Mouse (Mus musculus) forebrain, embryonic 11.5 days (tissue): ENCODE measurements around the gene Dirc2. TPM values are rescaled to one million over a fixed set of nuclear protein-coding genes. Genes with fewer than 3 reads are reported as not detected.

Experiments
- ATAC-seq: fragments of 200-750 bp; cut with Nextera tagmentation; replicated peaks from 2 replicates; pipeline ENCODE4 v1.8.0; 2017; ENCODE audit warnings: moderate TSS enrichment; ENCODE audit not compliant: low FRiP score
- DNase-seq: peaks from one replicate; pipeline ENCODE4 v3.0.0-alpha.2; 2017; ENCODE audit warnings: low spot score
- H3K27ac ChIP-seq: fragments of 300-500 bp; sonication (generic); 2 replicates; pipeline ENCODE4 v1.5.1; 2014; ENCODE audit warnings: low read depth, low read length
- H3K27me3 ChIP-seq: fragments of 300-500 bp; sonication (generic); 2 replicates; pipeline ENCODE4 v1.6.1; 2014; ENCODE audit warnings: mild to moderate bottlenecking, low read length, mixed read lengths; ENCODE audit not compliant: control insufficient read depth, insufficient read depth
- H3K36me3 ChIP-seq: fragments of 300-500 bp; sonication (generic); 2 replicates; pipeline ENCODE4 v1.6.1; 2014; ENCODE audit warnings: mild to moderate bottlenecking, low read length, moderate library complexity, mixed read lengths; ENCODE audit not compliant: control insufficient read depth, insufficient read depth
- H3K4me1 ChIP-seq: fragments of 300-500 bp; sonication (generic); replicated peaks from 2 replicates; pipeline ENCODE4 v1.6.1; 2014; ENCODE audit warnings: low read length, mixed read lengths; ENCODE audit not compliant: control insufficient read depth, insufficient read depth
- H3K4me2 ChIP-seq: fragments of 300-500 bp; sonication (generic); 2 replicates; pipeline ENCODE4 v1.6.1; 2014; ENCODE audit warnings: low read depth, mild to moderate bottlenecking, low read length, moderate library complexity, mixed read lengths; ENCODE audit not compliant: severe bottlenecking
- H3K4me3 ChIP-seq: fragments of 300-500 bp; sonication (generic); 2 replicates; pipeline ENCODE4 v1.5.1; 2014; ENCODE audit warnings: low read depth, low read length
- H3K9ac ChIP-seq: fragments of 300-500 bp; sonication (generic); 2 replicates; pipeline ENCODE4 v1.6.1; 2014; ENCODE audit warnings: low read length
- H3K9me3 ChIP-seq: fragments of 300-500 bp; sonication (generic); 2 replicates; pipeline ENCODE4 v1.6.1; 2016; ENCODE audit warnings: low read length, mixed read lengths; ENCODE audit not compliant: control insufficient read depth
- WGBS: fragments of 180-500 bp; shearing (Covaris S2); extraction: QIAGEN DNeasy Blood & Tissue Kit; methylation state at CpG from one replicate; pipeline ENCODE4 v1.1.7; 2014; 5-methylcytosine and 5-hydroxymethylcytosine counted together
- polyA plus RNA-seq: library from polyadenylated mRNA; unstranded; fragments of >200 nt; fragmentation: Nextera tagmentation; extraction: Ambion mirVana; gene quantifications from 2 replicates; pipeline ENCODE4 v1.2.1, GENCODE M21; 2014

The Dirc2 gene
- polyA plus RNA-seq, 1 experiment from 2014 or later: 13.9 TPM

DNA sequence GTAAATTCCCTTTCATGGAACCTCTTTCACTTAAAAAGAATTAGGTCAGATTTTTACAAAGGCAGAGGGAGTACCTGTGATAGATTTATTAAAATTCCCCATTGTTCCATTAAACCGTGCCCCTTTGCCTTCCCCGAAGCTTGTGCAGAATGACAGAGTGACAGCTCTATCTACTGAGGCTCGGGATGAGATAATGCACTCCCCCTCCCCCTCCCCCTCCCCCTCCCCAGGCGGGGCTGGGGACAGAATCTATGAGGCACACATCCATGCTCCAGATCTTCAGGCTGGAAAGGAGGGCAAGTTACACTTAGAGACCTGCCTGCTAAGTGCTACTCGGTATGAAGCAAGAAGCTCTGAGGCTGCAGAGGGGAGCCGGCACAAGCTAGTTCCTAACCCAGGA lies 53.8 kb downstream of the Dirc2 start:
- no peak overlapping the region for H3K27ac ChIP-seq
- WGBS: 73% methylated on average over 6 of the region's 6 CpGs
- no peaks in the 10 kb centered on the region for H3K4me1 ChIP-seq
- H3K9me3 ChIP-seq: no peaks in the 10 kb centered on the region
- DNase-seq (no peak), ATAC-seq (no peak)
- no peaks in the 10 kb centered on the region for H3K36me3 ChIP-seq
- H3K4me2 ChIP-seq: no peak overlapping the region
- no peak overlapping the region for H3K9ac ChIP-seq
- no peaks in the 10 kb centered on the region for H3K27me3 ChIP-seq
- no peak overlapping the region for H3K4me3 ChIP-seq

DNA sequence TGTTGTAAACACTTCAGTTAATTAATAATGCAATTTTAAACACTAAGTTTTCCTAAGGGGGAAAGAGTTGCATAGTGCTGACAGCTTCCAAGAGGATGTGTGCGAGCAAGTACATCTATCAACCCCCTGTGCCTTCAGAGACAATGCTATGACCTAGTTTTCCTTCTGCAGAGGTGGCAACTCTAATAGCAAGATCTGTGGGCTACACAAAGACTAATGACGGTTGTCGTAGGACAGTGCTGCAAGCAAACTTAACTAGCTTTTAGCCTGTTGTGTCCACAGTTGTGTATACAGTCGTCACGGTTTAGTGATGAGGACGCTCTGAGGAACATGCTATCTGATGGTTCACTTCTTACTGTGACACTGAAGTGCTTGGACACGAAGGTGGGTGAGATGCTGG lies 54.5 kb downstream of the Dirc2 start:
- Histone ChIP-seq H3K9me3 (no peaks in the 10 kb centered on the region), H3K36me3 (no peaks in the 10 kb centered on the region), H3K4me2 (no peak overlapping the region), H3K4me1 (no peaks in the 10 kb centered on the region), H3K4me3 (no peak overlapping the region), H3K27ac (no peak overlapping the region), H3K9ac (no peak overlapping the region), H3K27me3 (no peaks in the 10 kb centered on the region)
- no peak for ATAC-seq
- 93% methylated on average over 7 of the region's 7 CpGs for WGBS
- DNase-seq: no peak

DNA sequence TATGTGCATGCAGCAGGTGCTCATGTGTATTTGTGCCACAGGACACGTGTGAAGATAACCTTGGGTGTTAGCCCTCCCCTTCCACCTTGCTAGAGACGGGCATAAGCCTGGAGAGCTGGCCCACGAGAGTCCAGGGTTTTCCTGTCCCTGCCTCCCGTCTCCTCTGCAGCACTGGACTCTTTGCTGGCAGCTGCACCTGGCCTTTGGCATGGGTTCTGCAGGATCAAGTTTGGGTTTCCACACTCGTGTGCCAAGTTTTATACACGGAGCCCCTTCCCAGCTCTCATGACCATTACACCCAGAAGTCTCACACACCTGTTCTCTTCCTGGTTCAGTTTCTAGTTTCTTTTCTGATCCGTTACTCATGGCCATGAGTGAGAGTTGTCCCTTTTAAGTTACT lies 55.5 kb downstream of the Dirc2 start:
- DNase-seq (no peak), ATAC-seq (no peak)
- no peak overlapping the region for H3K4me3 ChIP-seq
- no peaks in the 10 kb centered on the region for H3K9me3 ChIP-seq
- H3K36me3 ChIP-seq: no peaks in the 10 kb centered on the region
- H3K9ac ChIP-seq: no peak overlapping the region
- H3K4me1 ChIP-seq: no peaks in the 10 kb centered on the region
- H3K4me2 ChIP-seq: no peak overlapping the region
- 90% methylated on average over 7 of the region's 7 CpGs for WGBS
- H3K27me3 ChIP-seq: no peaks in the 10 kb centered on the region
- no peak overlapping the region for H3K27ac ChIP-seq

DNA sequence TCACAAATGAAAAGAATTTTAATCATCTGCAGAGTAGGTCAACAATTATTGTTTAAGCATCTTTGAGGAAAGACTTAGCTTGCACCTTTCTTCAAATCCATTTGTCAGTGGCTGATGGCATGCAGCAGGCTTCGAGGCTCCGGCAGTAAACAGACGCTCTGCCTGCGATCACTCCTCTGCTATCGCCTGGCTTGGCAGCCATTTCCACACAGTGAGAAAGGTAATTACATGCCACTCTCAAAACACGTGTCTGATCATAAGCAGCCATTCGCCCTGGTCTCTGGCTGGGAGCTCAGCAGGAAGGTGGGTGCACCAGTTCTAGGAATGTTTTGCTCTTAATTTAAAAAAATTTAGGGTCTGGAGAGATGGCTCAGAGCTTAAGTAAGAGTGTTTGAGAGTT lies 58.2 kb downstream of the Dirc2 start:
- H3K4me2 ChIP-seq: no peak overlapping the region
- H3K36me3 ChIP-seq: no peaks in the 10 kb centered on the region
- DNase-seq (no peak), ATAC-seq (no peak)
- H3K9ac ChIP-seq: no peak overlapping the region
- no peaks in the 10 kb centered on the region for H3K9me3 ChIP-seq
- no peak overlapping the region for H3K4me3 ChIP-seq
- no peaks in the 10 kb centered on the region for H3K27me3 ChIP-seq
- WGBS: 82% methylated on average over 7 of the region's 7 CpGs
- H3K4me1 ChIP-seq: no peaks in the 10 kb centered on the region
- H3K27ac ChIP-seq: no peak overlapping the region

DNA sequence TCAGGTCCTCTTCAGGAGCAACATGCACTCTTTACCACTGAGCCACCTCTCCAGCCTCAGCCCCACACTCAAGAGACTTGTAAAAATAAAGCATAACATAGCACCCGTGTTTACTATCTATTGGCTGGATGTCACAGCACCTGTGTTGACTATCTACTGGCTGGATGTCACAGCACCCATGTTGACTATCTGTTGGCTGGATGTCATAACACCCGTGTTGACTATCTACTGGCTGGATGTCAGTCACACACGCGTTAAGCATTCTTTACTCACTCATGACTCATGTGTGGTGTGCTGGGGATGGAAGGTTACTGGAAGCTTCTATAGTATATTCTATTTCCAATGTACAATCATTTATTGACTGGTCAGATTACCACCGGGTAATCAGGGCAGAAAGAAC lies 62.2 kb downstream of the Dirc2 start:
- H3K4me2 ChIP-seq: no peak overlapping the region
- no peak overlapping the region for H3K4me3 ChIP-seq
- DNase-seq: no peak
- H3K9me3 ChIP-seq: no peaks in the 10 kb centered on the region
- ATAC-seq: no peak
- no peaks in the 10 kb centered on the region for H3K27me3 ChIP-seq
- 89% methylated on average over 5 of the region's 5 CpGs for WGBS
- H3K27ac ChIP-seq: no peak overlapping the region
- H3K9ac ChIP-seq: no peak overlapping the region
- no peaks in the 10 kb centered on the region for H3K36me3 ChIP-seq
- no peaks in the 10 kb centered on the region for H3K4me1 ChIP-seq

DNA sequence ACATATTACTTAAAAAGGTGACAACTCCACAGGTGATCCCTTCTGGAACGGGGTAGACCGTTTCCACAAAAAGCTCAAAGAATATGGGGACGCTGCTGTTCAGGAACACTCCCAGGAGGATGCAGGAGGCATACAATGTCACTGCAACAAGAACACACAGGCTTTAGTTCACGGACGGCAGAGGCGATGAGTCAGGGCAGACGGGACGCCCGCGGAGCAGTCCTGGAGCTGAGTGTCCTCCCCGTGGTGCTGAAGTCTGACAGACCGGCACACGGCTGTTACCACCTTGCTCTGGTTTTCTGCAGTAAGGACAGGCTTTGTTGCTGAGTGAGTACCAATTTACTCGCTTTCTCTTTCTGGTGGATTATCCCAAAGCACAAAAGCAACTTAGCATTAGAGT lies 64.4 kb downstream of the Dirc2 start:
- no peaks in the 10 kb centered on the region for H3K36me3 ChIP-seq
- ATAC-seq: no peak
- WGBS: 77% methylated on average over 14 of the region's 14 CpGs
- no peak for DNase-seq
- H3K9me3 ChIP-seq: no peaks in the 10 kb centered on the region
- H3K27me3 ChIP-seq: no peaks in the 10 kb centered on the region
- H3K4me3 ChIP-seq: no peak overlapping the region
- no peaks in the 10 kb centered on the region for H3K4me1 ChIP-seq
- H3K27ac ChIP-seq: no peak overlapping the region
- H3K4me2 ChIP-seq: no peak overlapping the region
- no peak overlapping the region for H3K9ac ChIP-seq

DNA sequence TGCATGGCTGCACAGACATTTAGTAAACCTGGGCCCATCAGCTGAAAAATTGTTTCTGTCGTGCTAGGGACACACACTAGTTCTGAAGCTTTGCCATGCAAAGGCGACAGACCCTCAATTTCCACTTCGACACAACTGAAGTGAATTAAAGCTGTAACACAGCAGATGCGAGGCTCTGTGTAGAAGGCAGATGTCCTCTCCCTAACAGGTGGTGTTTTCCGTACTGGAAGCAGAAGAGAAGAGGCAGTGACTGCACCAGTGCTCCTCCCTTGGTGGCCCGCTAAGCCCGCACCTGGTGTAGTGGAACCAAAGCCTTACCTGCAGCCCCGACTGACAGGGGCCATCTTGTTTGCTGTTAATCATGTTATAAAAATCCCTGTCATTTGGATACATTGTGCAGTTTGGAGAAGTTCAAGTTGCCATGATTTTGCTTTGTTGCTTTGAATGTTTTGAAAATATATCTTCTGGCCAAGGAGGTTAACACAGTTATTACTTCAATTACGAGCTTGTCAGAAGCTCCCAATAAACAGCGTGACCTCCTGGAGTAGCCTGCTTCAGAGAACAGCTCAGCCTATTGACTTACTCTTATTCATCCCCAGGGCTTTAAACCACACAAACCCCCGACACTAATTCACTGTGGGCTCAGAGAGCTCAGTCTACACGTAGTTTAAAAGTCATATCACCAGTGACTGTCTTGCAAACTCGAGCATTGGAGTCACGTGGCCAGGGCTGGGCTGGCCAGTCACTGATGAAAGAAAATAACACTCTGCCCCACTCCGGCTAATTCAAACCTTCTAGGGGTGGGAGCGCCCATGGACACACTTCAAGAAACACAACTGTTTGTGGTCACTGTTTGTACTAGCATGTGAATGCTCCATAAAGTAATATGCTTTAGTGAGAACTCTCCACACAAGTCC lies 65.1 kb downstream of the Dirc2 start:
- no peak overlapping the region for H3K9ac ChIP-seq
- no peak overlapping the region for H3K4me2 ChIP-seq
- H3K4me3 ChIP-seq: no peak overlapping the region
- H3K27ac ChIP-seq: no peak overlapping the region
- H3K27me3 ChIP-seq: no peaks in the 10 kb centered on the region
- H3K36me3 ChIP-seq: no peaks in the 10 kb centered on the region
- H3K4me1 ChIP-seq: no peaks in the 10 kb centered on the region
- H3K9me3 ChIP-seq: no peaks in the 10 kb centered on the region
- no peak for ATAC-seq
- no peak for DNase-seq
- WGBS: 78% methylated on average over 16 of the region's 16 CpGs

DNA sequence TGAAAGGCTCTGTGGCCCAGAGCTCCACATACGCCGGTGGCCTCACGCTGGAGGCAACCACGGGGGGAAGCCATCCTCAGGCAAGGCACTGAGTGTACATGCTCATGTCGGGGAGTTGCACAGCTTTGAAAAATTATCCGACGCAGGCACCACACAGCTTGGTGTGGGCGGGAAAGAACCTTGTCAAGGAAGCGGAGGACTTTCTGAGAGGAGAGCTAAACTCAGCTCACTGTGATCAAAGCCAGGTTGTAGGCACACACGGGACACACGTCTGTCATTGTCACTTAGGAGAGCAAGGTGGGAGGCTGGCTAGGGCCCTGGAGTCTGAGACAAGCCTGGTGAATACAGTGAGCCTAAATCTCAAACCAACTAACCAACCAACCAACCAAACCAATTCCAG lies 67.3 kb downstream of the Dirc2 start:
- Histone ChIP-seq H3K4me1 (no peaks in the 10 kb centered on the region), H3K9me3 (no peaks in the 10 kb centered on the region), H3K4me3 (no peak overlapping the region), H3K4me2 (no peak overlapping the region), H3K27ac (no peak overlapping the region), H3K9ac (no peak overlapping the region), H3K36me3 (no peaks in the 10 kb centered on the region), H3K27me3 (no peaks in the 10 kb centered on the region)
- ATAC-seq (no peak), DNase-seq (no peak)
- WGBS: 81% methylated on average over 11 of the region's 11 CpGs

DNA sequence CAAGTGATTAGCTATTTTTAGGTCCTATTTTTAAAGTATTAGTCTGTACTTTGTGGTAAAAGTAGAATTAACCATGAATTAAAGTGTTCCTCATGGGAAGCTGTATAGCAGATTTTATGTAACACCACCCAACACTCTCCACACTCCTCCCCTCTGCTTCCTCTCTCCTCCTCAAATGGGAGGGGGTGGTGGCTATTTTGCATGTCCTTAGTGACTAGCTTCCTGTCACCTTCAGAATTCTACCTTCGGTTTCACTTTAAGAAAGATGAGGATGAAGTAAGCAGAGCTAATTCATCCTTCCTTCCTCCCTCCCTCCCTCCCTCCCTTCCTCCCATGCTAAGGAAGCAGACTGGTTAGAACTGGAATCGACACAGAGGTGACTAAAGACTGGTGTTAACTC lies 73.1 kb downstream of the Dirc2 start:
- H3K4me1 ChIP-seq: no peaks in the 10 kb centered on the region
- H3K4me3 ChIP-seq: no peak overlapping the region
- no peaks in the 10 kb centered on the region for H3K27me3 ChIP-seq
- no peaks in the 10 kb centered on the region; the same call in 1 of the 2 replicates for H3K36me3 ChIP-seq
- H3K27ac ChIP-seq: no peak overlapping the region
- no peak for DNase-seq
- WGBS: 87% methylated on average over 2 of the region's 2 CpGs
- H3K9me3 ChIP-seq: no peaks in the 10 kb centered on the region
- H3K4me2 ChIP-seq: no peak overlapping the region
- H3K9ac ChIP-seq: no peak overlapping the region
- ATAC-seq: no peak
